Mouse (Mus musculus) hindlimb bud, embryonic 11.5 days (tissue): ENCODE results near the gene Scrt2.

Experiments
- DNase-seq: peaks from one replicate; pipeline ENCODE4 v3.0.0-alpha.2; 2012; ENCODE audit warnings: low read depth, low spot score; ENCODE audit errors: extremely low spot score

Gene Scrt2

DNA sequence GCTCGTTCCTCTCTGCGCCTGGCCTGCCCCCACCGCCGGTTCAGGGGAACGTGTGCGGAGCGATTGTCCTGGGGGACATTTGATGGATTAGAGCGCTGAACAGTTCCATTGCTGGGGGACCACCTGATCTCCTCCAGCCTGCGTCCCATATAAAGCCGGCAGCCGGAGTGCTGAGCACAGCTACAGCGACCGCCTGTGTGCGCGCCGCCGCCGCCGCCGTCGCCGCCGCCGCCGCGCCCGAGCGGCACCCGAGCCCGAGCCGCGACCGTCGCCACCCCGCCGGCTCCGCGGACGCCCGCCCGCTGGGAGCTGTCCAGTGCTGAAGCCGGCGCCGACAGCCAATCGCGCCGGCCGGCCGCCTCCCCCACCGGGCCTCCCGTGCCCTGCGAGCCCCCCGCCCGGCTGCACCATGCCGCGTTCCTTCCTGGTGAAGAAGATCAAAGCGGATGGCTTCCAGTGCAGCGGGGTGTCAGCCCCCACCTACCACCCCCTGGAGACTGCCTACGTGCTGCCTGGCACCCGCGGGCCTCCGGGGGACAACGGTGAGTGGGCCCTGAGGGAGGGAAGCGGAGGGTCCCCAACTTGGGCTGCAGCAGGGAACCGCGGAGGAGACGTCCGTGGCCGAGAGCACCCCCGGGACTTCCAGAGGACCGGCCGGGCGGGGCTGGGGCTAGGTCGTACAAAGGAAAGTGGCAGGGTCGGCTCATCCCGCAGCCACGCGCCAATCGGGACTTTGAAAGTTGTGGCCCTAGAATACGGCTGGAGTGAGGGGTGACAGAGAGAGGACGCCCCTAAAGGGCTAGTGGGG lies 516 bp downstream of the Scrt2 start:
- no peak for DNase-seq

DNA sequence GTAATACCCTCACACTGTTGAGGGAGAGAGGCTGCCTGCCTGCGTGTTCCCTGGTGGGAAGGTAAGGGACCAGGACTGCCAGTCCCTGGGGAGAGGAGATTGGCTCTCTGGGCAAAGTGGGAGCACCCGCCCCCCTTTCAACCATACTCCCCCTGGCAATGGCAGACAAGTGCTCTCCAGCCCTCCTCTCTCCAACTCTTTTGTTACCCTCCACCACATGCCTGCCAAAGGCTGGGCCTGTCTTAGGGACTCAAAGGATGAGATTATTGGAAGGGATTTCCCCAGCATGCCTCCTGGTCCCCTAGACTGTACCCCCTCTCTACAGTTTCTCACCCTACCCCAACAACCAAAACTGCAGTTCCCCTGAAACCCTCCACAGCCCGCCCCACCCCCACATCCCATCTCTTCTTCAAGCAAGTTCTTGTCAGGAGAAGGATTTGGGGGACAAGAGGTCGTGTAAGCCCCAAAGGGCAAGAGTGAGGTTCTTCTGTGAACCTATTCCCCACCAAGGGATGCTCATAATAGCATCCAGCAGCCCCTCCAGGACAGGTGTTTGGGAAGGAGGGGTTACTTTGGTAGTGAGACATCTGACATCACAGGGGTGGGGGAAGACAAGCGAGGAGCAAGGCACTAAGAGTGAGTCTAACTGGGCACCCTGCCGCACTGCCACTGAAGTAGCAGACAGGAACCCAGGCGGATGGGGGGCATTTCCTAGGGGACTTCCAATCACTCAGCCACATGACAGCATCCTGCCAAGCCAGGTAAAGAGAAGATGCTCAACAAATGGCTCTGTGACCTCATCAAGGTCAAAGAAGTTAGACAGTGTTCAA lies 1.3 kb downstream of the Scrt2 start:
- no peak for DNase-seq

DNA sequence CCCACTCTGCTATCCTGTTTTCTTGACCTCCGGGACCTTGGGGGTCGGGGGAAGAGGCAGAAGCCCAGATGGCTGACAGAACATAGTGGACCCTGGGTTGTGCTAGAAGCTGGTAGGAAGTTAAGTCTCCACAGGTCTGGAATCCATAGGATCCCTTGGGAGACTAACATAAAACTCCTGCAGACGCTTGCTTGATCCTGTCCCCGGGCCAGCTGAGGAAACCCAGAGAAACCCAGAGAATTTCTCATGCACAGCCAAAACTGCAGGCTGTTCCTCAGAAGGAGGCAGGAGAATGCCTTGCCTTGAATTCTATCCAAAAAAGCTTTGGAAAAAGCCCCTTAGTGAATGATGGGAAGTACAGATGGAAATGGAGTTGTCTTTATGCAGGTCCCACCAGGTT lies 2.1 kb downstream of the Scrt2 start:
- no peak for DNase-seq

DNA sequence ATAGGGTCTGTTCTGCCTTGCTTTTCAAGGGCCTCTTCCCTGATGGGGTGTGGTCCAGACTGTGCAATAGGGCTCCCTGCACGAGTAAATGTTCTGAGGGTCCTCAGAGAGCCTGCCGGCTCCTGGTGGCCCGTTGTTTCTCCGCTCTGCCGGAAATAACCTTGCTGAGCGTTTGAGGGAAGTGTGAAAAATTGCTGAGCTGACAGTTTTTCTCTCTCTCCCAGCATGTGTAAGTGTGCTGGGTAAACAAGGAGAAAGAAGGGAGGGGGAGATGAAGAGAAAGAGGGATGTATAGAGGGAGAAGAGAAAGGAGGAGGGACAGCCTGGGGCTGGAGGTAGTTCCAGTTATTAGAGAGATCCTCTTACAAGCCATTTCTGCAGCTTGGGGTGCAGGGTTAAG lies 3.0 kb downstream of the Scrt2 start:
- DNase-seq, result no peak

DNA sequence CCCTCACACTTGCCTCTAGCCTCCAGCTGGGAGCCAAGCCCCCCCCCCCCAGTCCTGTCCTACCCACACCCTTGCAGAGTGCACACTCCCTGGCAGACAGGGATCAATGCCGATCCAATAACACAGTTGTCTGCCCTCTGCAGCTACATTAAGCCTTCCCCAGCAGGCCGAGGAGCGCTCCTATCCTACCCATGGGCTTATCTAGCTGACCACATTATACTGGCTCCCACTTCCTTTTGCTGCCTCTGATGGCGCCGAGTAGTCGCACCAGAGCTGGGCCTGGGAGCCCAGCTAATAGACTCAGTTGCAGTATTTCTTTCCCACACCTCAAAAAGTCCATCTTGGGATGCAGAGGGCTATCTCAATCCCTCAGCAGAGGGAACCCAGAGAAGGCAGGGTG lies 4.1 kb downstream of the Scrt2 start:
- DNase-seq, result no peak

DNA sequence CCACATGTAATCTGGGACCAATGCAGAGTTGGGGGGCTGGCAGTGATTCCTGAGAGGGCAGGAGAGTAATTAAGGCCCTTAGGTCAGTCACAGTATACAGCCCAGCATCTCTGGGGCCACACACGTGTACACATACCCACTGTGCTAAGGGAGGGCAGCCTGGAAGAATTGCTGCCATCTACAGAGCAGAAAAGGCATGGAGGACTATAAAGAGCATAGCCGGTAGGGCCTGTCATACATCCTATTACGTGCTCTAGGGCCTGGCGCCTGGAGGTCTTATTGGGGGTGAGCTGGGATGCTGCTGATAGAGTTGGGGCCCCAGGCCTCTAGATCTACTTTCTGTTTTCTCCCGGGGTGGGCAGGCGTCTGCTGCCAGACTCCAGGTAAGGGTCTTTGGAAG lies 5.1 kb downstream of the Scrt2 start:
- DNase-seq, result no peak

DNA sequence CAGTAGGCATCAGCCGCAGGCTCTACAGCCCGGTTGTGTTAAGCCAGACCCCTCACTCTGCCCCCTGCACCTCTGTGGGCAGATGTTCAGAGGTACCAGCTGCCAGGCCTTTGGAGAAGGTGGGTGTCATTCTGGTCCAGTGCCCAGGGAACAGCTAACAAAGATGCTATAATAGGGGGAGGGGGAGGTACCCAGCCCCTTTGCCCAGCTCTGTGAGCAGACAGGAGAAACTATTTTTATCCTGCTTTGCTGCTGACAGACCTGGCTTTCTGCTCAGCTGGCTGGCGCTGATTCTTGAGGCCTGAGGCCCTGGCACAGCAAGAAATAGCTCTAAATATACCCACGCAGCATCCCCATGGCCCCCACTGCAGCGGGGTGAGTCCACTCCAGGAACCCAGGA lies 5.8 kb downstream of the Scrt2 start:
- DNase-seq, result no peak

DNA sequence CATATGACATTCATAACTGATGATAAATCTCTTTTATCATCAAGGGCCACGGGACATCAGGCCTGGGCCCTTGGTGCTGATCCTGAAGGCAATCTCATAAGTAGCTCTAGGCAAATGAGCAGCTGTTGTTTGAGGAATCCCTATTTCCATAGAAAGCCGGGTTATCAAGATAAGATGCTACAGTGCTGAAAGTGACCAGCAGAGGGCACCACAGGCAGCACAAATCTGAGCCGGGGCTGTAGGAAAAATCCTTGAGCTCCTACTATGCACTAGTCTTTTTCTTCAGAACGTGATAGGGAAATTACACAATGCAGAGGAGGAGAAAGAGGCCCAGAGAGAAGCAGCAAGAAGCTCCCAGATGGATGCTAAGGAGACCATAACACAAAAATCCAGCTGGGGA lies 7.7 kb downstream of the Scrt2 start:
- DNase-seq, result no peak

DNA sequence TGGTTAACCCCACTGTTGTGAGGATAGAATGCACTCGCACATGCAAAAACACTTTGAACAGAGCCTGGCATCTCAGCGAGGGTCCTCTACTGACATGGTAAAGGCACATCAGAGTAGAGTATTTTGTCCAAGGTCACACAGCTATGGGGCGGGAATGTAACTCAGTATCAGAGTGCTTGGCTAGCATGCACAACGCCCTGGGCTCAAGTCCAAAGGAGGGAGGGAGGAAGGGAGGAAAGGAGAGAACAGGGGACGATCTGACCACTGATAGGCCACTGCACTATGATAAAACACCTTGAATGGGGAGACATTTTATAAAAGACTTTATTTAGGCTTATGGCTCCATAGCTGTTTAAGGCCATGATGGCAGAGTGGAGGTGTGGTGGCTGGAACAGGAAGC lies 8.3 kb downstream of the Scrt2 start:
- DNase-seq, result no peak

DNA sequence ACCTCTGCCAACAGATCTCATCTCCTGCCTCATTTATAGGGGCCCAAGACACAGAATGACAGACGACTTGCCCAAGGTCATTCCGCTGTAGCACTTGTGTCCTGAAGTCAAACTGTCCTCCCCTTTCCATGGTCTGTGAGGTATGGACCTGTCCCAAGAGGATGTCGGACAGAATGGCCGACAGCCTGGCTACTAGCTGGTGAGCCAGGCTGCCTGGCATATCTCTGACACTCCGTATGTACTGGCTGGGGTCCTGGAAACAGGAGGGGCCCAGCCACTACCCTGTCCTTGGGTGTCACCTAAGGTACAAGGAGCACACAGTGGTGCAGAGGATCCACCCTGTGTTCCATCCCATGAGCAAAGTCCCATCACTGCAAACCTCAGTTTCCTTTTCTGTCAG lies 9.2 kb downstream of the Scrt2 start:
- no peak for DNase-seq

DNA sequence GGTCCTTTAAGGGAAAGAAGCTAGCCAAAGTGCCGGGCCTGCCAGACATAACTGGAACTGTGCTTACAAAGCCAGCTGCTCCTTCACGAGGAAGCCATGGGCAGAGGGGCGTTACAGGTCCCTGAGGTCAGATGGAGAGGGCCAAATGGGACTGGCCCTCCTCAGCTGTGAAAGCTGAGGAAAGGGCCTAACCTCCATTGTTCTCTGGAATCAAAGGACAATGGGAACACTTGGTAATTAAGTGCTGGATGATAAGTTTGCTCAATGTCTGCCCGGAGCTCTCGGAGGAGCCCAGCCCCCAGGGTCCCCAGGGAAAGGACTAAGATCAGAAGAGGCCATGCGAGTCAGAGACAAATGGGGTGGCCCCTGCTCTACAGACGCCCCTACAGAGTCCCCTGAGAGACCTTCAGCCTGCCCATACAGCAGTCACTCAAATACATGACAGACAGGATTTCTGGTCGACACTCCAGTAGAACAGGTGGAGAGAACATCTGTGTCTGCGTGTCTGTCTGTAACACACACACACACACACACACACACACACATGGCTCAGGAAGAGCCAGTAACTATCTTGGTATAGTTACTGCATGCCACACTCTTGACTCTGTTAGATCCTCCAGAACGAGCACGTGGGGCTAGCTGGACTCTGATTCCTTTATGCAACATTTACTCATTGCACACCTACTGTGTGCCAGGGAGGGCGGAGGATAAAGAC lies 10.2 kb downstream of the Scrt2 start:
- no peak for DNase-seq

DNA sequence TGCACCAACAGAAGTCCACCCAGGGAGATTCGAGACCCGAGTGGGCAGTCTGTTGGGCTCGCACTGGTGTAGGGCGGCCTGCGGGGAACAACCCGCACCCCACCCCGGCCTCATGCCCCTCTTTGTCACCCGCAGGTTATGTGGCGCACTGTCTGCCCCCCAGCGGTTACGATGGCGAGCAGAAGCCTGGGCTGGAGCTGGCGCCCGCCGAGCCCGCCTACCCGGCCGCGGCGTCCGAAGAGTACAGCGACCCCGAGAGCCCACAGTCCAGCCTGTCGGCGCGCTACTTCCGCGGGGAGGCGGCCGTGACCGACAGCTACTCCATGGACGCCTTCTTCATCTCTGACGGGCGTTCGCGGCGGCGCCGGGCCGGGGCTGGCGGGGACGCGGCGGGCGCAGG lies 11.6 kb downstream of the Scrt2 start:
- no peak for DNase-seq

DNA sequence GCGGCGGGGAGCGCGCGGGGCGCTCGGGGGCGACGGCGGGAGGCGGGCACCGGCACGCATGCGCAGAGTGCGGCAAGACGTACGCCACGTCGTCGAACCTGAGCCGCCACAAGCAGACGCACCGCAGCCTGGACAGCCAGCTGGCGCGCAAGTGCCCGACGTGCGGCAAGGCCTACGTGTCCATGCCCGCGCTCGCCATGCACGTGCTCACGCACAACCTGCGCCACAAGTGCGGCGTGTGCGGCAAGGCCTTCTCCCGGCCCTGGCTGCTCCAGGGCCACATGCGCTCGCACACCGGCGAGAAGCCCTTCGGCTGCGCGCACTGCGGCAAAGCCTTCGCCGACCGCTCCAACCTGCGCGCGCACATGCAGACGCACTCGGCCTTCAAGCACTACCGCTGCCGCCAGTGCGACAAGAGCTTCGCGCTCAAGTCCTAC lies 12.0 kb downstream of the Scrt2 start:
- DNase-seq, result no peak

DNA sequence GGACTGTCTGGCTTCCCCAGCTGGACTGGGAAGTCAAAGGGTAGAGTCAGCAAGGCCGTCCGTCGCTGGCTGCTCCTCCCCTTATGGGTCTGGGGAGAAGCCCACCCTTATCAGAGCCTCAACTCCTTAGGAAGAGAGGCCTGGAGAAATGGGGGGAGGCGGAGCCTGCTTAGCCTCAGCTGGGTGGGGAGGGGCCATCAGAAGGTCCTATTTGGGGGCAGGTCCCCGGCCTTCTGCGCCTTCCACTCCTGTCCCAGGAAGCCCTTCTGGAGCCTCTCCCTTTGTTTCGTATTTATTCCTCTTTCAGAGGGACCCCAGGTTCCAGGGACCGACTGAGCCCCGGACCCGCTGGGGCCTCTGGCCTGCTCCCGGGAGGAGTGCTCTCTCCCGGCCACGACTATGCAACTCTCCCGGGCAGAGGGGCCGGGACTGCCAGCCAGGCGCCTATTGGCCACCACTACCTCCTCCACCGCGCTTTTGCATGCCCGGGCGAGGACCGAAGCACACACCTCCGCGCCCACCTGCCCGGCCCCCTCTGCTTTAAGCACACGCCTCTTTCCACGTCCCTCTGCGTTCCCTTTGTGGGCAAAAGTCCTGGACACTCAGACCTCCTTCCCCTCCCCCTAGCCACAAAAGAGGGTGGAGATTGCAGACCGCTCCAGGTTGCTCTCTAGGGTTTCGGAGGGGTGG lies 13.7 kb downstream of the Scrt2 start:
- DNase-seq, result no peak

DNA sequence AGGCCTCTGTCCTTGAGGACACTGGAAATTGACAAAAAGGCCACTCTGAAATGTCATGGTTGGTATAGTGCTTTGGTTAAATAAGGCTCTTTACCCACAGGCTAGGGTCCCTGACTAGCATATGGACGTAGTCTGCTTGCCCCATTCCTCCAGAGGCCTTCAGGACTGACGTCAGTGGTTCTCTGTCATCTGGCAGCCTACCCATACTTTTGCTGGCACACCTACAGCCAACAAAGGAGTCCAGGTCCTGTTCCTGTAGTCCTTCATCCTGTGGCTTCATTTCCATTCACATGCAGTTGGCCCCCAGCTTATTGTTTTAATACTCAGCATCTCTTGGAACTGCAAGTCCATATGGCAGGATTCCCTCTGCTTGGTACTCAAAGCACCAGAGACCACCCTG lies 15.6 kb downstream of the Scrt2 start:
- no peak for DNase-seq

DNA sequence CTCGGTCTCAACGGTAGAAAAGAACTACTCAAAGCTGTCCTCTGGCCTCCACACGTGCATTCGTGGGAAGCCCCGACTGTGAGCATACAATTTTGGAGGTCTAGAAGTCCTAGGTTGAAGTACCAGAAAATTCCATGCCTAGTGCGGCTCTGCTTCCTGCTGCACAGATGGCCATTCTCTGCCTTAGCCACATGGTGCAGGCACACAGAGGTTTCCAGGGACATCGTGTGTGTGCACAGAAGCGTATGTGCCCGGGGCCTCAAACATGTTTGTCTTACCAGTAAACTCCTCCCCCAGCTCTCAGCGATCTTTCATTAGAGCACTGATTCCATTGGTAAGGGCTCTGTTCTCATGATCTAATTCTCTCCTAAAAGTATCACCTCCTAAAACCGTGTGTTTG lies 16.6 kb downstream of the Scrt2 start:
- DNase-seq, result no peak

DNA sequence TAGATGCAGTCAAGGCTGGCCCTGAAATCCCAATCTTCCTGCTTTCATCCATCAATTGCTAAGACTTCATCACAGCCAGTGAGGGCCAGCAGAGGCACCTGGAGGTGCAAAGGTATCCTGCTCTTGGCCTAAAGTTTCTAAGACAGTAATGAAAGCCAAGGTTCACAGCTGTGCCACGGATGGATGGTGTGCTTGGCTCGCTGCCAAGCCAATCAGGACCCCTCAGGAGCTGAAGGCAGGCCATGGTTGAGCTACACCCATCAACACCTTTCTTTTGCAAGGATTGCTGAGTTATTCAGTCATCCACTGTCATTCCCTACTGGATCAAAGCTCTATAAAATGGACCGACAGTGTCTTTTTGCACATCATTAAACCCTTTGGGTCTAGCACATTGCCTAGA lies 18.2 kb downstream of the Scrt2 start:
- DNase-seq, result no peak

DNA sequence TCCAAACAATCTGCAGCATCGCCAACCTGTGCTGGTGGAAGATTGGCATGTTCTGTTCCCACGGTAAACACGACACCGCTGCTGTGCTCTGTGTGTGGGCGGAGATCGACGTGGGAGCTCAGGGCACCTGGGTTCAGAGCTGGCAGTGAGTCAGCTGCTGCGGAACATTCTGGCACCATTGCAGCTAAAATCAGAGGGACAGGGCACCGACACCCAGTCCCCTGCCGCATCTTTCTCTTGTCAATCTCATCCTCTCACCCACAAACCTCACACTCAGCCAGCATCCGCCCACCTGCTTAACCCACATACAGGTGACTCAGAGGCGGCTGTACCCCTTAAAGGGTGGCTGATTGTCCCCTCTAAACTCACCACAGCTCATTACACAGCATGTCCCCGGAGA lies 20.4 kb downstream of the Scrt2 start:
- no peak for DNase-seq

DNA sequence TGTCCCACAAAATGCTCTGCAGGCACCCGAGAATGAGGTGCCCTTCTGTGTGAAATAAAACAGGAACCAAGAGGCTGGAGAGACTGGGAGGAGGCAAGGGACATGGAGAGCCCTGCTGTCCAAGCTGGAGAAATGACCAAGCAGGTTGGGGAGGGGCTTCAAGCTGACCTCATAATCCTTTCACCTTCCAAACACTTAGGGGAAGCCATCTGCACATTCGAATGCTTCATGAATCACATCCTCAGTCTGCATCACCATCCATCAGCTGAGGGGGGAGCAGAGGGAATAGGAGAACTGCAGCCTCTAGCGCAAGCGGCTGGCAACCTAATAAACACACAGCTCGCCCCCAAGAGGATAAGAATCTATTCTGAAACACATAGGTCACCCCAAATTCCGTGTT lies 21.0 kb downstream of the Scrt2 start:
- no peak for DNase-seq

DNA sequence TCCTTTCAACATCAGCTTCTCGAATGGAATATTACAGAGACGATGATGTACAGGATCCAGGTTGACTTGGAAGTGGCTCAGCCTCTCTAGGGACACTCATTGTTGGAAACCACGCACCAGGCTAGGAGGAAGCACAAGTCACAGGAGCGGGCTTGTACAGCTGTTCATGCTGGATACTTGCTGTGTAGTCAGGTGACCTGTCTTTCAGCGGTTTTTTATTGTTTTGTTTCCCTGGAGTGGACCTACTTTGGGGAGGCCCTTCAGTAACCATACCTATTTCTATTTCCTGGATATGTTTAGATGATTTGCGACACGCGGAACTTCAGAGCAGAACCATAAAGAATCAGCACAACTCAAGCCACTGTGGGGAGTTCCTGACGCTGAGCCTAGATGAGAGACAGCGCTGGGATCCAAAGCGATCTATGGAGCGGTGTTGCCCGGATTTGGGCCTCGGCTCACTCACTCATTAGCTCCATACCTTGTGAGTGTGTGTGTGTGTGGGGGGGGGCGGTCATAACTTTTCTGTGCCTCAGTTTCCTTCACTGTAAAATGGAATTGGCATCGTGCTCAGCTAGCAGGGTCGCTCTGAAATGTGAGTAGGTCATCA lies 23.5 kb downstream of the Scrt2 start:
- no peak for DNase-seq
